Mouse (Mus musculus) urinary bladder, adult 2 months (tissue): ENCODE results near the gene Ccn1. TPM values are rescaled to one million over a fixed set of nuclear protein-coding genes. Genes with fewer than 3 reads are reported as not detected.

Experiments
- DNase-seq: peaks from one replicate; pipeline ENCODE4 v3.0.0; 2022; ENCODE audit warnings: low spot score
- polyA plus RNA-seq: library from polyadenylated mRNA; depleted of rRNA; stranded (reverse); fragments of >200 nt; gene quantifications from 2 replicates; pipeline ENCODE4 v1.2.3, GENCODE M21; 2012; rRNA removed

Gene Ccn1
- polyA plus RNA-seq = 81.8 and 89.1 TPM in 2 replicates

DNA sequence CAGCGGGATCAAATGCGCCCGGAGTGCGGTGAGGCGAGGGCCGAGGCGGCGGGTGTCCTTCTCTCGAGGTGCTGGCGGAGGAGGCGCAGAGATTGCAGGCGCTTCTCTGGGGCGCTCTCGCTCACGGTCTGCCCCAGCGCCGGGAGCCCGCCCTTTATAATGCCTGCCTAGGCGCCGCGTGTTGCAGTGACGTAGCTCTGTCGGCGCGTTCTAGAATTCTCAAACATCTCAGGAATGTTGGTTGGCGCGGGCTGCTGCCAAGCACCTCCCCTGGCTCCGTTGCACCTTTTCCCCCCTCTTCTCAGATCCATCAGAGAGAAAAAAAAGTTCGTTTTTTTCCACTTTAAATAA, at the start of gene Ccn1:
Gene Ccn1 (minus strand): TSS at position 130 of the 351 bp plus-strand sequence.
- DNase-seq = peak; percentile 73

DNA sequence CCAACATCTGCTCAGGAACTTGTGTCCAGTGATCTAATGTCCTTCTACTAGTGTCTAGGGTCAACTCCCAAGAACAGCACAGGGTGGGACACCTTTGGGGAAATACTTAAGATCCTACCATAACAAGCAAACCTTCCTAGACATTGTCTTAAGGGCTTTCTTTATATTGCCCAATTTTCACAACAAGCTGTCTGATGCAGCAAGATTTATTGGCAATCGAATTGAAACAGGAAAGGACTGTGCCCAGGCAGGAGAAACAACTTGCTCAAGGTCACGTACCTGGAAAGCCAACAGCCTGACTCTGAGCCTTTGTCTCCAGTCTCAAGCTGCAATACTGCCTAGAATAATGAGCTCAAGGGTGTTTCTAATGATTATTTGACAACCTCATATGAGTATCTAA, 43.6 kb upstream of the Ccn1 start:
- no peak for DNase-seq

DNA sequence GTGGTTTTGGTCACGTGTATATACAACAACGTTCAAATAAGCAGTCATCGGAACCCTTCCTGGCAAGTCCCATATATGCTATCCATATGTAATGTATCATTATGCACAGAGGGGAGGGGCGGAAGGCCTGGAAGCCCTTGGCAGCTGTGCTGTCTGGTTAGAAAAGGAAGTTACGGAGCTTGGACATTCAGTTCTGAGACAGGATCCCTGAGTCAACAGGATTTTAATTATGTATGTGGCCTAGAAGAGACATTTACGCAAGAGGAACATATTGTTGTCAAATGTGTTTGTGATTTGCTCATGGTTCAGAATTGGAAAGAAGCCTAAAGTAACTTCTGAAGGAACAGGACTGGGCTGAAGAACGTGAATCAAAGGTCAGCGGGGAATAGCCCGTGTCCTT, 42.3 kb upstream of the Ccn1 start:
- DNase-seq = no peak

DNA sequence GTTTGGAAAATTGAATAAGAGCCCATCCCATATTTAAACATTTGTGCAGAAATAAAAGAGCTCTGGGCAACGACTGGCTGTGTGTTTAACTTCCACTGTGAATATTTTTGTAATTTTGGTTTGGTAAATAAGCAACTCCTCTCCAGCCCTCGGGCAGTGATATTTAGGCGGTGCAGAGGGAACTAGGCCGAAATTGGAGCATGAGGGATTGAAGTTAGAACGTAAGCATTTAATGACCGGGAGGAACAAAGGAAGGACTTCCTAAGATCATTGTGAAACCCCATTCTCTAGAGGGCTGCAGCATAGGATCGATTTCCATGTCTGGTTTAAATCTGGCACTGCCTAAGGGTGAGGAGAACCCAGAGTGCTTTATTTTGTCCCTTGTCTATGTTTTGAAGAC, 41.6 kb upstream of the Ccn1 start:
- no peak for DNase-seq

DNA sequence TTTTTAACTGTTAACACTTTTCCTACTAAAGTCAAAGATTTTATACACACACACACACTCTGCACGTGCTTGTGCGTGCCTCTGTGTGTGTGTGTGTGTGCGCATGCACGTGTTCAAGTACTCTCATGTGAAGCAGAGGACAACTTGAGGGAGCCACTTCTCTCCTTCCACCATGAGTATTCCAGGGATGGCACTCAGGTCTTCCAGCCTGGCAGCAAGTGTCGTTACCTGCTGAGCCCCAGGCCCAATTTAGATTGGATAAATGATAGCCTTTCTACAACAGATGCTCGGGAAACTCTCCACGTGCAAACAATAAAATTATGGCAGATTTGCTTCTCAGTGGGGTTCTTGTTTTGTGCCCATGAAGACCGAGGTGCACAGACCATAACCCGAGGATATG, 39.5 kb upstream of the Ccn1 start:
- no peak for DNase-seq

DNA sequence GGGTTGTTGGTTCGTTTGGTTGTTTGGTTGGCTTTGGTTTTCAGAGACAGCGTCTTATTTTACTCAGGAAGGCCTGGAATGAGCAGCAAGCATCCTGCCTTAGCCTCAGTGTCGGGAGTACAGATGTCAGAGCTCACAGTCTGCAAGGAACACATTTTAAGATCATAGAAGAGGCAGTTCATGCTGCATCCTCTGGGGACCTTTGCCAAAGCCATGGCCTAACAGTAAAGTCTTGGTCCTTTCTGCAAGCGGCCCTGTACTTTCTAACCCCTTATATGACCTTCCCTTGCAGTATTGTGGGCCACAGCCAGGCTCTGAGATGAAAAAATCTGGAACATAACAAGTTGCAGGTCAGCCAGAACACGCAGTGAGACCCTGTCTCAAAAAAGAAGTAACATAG, 38.1 kb upstream of the Ccn1 start:
- no peak for DNase-seq

DNA sequence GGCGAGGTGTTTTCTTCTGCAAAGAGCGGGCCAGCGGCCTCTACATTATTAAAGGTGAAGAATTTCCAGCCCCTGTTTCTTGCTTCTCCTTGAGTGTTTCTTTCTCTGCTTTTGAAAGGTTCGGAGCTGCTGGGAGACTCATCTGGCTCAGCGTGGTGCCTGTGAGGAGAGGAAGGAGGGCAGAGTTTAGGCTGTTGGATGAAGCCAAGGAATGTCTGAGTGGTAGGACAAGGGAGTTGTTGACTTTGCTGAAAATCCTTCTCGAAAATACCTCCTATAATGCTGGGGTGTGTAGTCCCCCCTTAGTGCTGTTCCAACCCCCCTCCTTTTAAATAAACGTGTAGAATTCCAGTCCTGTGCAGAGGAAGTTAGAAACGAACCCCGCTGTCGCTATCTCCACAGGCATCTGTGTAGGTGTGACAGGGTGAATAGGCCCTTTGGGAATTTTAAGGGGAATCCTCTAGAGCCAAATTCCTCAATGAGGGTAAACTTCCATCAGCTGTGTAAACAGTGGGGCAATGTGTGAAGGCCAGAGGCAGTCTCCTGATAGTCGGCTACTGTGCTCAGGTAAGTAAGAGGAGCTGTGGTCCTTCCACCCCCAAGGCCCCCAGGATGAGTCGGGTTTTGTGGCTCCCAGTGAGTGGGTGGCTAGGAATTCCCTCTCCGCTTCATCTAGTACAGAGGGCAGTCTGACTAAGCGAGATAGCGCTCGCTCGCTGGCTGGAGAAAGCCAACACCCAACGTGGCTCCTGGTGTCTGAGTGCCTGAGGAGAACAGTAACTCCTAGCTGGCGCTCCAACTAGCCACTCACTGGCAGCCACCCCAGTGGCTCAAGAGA, 35.0 kb upstream of the Ccn1 start:
- DNase-seq = no peak

DNA sequence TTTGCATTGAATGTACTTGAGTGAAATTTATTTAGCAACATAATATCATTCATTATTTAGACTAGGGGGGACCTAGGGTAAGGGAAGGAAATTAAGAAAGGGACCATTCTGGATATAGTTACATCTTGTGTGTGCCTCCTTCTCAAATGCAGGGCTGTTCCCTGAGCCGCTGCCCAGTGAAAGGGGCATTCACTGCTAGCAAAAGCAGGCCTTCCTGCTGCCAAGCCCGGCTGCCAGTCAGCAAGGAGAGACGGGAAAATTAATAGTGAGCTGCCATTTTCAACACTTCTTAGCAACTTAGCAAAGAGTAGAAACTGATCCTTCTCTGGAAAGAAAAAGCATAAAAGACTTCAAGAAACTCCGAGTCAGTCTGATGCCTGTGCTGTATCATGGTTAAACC, 34.4 kb upstream of the Ccn1 start:
- no peak for DNase-seq

DNA sequence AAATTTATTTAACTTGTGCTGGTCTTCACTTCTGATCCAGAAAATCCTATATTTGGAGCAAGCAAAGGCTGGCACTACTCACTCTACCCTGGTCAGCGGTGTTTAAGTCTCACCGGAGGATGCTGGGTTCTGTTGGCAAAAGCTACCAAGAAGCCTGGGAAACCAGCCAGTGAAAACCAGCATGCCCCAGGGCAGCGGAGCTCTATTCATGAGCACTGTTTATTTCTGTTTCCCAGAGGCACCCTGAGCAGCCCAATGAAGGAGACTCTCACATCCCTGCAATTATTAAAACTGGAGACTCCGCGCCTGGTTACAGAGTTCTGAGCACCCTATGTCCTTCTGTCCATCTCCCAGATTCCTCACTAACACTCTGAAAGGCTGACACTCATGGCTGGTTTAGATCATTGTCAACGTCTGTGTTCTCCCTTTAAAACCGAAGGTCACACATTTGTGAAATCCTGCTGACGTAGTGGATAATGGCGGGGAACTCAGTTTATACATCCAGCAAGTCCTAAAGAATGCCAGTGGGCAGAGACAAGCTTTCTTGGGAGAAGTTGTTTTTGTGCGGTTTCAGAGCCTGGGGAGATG, 31.7 kb upstream of the Ccn1 start:
- DNase-seq = no peak

DNA sequence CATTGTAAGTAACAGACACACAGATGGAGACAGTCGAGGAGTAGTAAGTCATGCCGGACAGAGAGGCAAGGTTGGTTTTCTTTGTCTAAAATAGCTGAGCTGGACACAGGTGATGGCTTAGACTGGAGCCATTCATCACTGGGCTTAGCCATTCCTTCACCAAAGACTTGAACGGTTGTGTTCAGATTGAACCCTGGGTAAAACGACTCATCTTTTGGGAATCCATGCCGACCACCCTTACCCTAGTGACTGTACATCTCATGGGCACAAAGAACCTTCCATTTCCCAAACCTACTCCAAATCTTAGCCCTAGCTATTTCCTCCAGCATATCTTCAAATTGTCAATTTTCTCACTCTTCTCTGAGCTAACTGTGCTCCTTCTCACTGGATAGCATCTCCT, 30.9 kb upstream of the Ccn1 start:
- no peak for DNase-seq

DNA sequence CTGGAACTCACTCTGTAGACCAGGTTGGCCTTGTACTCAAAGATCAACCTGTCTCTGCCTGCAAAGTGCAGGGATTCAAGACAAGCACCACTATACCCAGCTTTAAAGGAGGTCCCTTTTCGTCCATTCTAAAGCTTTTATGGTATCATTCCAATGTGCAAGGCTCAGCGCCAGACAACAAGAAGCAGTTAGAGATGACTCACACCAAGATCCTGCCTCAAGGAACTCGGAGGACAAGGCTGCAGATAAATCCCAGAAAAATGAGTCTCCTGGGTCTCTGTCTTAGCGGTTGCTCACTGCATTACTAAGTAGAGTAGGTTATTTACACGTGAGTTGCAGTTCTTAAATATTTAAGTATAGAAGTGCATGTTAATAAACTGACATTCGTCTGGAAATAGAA, 26.4 kb upstream of the Ccn1 start:
- no peak for DNase-seq

DNA sequence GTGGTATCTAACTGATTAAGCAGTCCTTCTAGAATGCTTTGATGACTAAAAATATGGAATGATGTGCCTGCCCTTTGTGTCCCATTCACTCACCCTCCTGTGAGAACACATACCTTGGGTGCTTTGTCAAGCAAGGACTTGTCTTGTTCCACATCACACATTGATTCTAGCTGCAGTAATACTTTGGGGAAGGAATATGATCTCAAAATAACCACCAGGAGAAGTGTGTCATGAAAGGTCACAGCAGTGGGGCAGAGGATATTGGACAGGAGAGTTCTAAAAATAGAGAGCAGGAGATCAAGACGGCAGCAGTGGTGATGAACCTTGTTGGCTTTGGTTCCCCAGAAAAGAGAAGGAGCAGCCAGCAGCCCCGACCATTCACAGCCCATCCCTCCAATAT, 25.0 kb upstream of the Ccn1 start:
- no peak for DNase-seq

DNA sequence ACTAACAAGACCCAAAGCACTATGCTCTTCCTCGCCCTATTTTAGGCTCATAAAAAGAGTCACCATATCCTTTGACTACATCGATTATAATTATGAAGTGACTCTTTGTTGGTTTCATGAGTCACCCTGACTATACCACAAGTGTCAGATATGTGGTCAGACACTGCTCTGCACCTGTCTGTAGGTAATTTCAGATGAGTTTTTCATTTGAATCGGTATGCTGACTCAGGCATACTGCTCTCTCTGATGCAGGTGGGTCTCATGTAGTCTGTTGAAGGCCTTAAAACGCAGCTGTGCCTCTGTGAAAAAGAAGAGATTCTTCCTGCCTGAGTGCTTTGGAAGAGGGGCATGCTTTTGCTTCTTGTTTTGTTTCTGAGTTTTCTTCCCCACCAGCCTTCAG, 16.6 kb upstream of the Ccn1 start:
- DNase-seq = no peak

DNA sequence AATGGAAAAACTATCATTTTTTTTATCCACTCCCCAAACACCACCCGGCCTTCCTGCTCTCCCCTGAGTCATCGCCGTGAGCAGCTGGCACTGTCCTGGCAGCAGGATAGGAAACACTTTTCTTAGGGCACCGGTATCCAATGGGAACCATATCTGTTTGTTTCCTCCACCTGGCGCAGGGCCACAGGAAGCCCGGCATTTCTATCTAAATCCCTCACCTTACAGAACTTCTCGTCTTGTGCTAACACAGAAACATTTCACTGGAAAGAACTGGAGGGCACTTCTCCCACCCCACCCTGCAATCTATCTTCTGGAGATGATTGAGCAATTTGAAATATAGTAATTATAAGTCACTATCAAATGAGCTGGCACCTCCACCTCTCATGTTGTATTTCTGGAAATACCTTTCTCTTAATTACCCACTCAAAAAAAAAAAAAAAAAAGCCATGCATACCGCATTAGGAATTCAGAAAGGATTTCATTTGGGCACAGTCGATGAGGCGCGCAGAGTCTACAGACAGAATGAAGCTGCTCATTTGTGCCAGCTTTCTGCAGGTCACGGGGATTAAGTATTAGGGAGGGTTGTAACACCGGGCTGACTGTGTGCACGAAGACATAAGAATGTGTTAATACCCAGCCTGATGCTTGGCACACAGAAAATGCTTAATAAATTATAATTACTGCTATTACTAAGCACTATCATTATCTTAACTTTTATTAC, 7.4 kb upstream of the Ccn1 start:
- DNase-seq = no peak

DNA sequence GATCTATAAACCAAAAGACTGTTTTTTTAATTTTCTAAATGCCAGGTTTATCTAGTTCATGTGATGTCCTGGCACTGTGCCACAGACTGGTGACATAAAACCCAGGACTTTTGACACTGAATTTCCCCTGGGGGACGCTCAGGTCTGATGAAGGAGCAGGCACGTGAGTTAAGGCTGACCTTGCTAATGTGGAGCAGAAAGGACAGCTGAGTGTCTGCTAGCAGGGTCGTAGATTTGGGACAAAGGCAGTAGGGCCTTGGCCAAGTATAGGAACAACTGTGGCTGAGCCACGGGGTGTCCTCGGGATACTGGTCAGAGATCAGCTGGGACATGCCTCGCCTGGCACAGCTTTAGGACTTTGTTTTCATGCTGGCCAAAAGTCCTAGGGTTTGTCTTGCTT, 5.2 kb upstream of the Ccn1 start:
- no peak for DNase-seq

DNA sequence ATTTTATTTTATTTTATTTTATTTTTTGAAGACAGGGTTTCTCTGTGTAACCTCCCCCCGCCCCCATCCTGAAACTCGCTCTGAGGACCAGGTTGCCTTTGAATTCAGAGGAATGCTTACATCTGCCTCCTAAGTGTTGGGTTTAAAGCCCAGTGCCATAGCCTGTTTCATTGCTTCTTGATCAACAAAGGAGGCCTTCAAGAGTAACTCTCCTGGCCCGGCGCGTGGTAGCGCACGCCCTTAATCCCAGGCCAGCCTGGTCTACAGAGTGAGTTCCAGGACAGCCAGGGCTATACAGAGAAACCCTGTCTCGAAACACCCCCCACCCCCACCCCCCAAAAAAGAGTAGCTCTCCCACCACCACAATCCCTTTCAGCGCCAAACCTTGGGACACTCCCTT, 4.2 kb upstream of the Ccn1 start:
- DNase-seq = no peak

DNA sequence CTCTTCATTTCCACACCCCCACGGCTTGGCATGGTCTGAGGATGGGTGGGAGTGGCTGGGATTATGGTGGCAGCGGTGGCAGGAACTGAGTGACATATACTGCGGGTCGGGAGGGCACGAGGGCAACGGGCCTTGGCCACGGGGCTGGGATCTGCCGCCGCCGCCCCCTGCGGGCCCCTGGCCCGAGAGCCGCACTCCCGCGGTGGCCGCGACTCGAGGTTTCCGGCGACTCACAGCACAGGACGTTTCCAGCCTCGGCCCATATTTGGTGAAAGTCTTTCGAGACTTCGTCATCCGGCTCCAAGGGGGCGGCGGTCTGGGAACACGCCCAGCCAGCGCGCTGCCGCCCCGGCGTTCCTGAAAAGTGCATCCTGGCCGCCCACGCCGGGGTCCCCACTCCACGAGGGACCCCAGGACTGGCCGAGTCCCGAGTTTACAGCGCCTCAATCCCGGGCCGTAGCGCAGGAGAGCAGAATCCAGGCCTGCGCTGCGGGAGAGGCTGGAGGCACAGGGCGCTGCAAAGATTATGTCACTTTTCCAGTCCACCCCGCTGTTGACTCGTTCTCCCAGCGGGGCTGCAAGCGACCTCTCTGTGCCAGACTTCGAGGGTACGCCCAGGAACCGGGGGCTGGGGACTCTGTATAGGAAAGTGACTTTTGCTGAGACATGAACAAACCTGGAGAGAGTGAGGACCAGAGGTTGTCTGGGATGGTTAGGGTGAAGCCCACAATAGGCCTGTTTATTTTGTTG, 3.6 kb upstream of the Ccn1 start:
- peak; percentile 72 for DNase-seq

DNA sequence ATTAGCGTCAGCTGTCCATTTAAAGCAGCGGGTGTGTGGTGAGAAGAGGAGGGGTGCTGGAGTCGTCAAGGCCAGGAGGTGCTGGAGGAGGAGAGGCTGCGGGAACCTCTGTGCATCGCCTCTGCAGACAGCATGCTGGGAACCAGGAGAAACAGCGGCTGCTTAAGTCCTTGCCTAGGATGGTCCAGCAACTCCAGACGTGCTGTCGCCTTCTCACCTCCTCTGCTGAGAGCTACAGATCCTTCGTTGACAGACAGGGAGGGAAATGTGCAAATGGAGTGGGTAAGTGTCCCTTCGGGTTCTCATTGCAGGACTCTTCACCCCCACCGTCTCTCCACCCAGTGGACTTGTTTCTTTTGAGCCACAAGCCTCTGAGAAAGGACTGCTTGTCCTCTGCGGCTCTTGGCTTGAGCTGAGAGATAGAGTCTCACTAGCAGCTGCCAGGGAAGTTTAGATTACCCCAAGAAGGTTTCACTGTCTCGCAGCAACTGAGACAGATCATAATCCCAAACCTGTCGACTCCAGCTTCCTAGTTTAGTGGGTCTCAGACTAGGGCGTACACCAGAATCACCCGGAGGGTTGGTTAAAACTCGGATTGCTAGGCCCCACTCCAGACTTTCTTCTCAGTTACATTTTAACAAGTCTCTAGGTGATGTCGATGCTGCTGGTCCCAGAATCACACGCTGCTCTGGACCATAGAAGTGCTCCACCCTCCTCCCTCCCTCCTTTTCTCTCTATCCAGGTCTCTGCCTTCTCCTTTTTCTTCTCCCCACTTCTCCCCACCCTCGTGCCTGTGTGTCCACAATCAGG, 2.7 kb upstream of the Ccn1 start:
- DNase-seq = peak; percentile 31

DNA sequence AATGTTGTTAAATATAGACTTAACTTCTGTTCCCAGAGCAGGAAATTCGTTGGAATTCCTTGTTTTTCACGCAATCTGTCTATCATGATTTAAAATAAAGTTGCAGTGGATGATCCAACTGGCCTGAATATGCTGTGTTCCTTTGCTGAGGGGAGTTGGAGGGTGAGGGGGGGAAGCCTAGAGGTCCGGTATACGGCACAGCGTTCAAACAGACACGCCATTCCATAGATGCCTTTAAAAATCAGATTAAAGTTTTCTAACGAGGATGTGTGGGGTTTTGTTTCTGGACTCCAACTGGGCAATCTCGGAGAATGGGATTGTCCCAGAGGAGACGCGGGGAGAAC, 2.2 kb upstream of the Ccn1 start:
- no peak for DNase-seq

DNA sequence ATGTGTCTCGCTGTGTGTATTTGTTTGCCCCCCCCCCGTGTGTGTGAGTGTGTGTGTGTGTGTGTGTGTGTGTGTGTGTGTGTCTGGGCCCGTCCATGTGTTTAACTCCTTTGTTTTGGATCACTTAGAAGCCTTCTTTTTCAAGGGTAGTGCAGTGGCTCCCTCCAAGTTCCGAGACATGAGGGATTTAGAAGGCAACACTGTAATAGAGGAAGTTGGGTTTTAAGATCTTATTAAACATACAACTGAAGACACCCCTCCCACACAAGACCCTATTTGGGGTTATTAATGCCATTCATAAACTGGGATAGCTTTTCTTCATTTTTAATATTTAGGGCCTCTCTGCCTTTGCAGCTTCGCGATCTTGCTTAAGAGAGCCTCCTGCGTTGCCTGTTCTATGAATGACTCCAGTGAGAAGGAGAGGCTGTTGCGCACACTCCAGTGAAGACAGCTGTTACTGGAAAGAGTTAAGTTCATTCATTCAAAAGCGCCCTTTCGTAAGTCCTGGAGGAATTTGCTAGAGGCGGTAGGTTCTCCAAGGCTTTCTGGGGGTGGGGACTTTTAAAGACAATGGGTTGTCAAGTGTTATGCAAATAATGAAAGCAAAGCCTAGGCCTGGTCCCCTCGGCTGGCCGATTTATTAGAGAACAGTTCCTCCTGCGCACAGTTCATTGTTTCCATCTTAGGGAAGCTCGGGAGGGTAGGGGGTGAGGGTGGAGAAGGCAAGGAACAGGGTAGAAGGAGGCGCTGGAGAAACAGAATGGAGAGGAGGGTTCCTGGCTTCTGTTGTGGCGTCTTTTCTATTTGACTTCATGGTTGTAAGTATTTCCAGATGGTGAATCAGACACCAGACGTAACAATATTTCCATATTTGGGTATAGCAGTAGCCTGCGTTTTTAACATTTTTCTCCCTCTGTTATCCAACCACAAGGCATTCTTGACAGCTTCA, 1.5 kb upstream of the Ccn1 start:
- DNase-seq = no peak
